Mouse (Mus musculus) CH12.LX (cell line): ENCODE measurements at regions not wholly inside any gene's neighbourhood (a gene's known extent, or its start where the extent isn't known, plus 50 kb on each side); places are given as distances from the start of the nearest gene placed in this dataset.

ENCODE experiments used
- BHLHE40 ChIP-seq: IDR thresholded peaks from 2 replicates; pipeline ENCODE4 v1.6.1; 2011; ENCODE audit warnings: mild to moderate bottlenecking, low read depth, low read length, improper control_type of control experiment
- CHD2 ChIP-seq: IDR thresholded peaks from 2 replicates; pipeline ENCODE4 v1.6.1; 2011; ENCODE audit warnings: low read length, improper control_type of control experiment
- E2F4 ChIP-seq: IDR thresholded peaks from 2 replicates; pipeline ENCODE4 v1.6.1; 2011; ENCODE audit warnings: low read depth, low read length, improper control_type of control experiment; ENCODE audit not compliant: insufficient replicate concordance
- EP300 ChIP-seq: IDR thresholded peaks from 2 replicates; pipeline ENCODE4 v1.6.1; 2011; ENCODE audit warnings: low read length, improper control_type of control experiment
- SIN3A ChIP-seq: IDR thresholded peaks from 2 replicates; pipeline ENCODE4 v1.6.1; 2012; ENCODE audit warnings: low read length, improper control_type of control experiment, inconsistent platforms
- ZNF384 ChIP-seq: IDR thresholded peaks from 2 replicates; pipeline ENCODE4 v1.6.1; 2012; ENCODE audit warnings: low read depth, low read length, improper control_type of control experiment, inconsistent platforms

DNA sequence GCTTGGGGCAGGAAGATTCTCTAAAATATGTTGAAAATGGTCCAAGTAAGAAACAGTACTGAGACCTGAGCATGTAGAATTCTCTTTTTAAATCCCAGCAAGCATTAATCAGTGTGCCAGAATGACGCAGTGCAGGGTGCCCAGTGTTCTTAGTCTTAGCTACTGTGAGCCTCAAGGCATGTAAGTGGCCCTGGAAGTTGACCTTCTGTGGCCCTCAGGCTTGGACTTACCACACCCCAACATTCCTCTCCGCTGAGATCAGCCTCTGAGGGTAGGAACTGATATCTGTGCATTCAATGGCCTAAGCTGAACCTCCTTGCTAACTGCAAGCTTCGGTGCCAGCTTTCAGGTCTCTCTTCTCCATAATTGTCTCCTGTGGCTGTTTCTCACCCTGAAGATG is 89.4 kb upstream of the Ccdc122 start:
- TF ChIP-seq E2F4: no peak
- TF ChIP-seq ZNF384: no peak
- TF ChIP-seq SIN3A: no peak
- TF ChIP-seq EP300: no peak
- no peak for TF ChIP-seq BHLHE40
- no peak for TF ChIP-seq CHD2
